Mouse (Mus musculus): Measurements from ENCODE around the gene Dpm1. TPM values are rescaled to one million over a fixed set of nuclear protein-coding genes. Genes with fewer than 3 reads are reported as not detected.

The Dpm1 gene
- polyA plus RNA-seq, 1 experiment from 2014 or later, result 104 TPM

DNA sequence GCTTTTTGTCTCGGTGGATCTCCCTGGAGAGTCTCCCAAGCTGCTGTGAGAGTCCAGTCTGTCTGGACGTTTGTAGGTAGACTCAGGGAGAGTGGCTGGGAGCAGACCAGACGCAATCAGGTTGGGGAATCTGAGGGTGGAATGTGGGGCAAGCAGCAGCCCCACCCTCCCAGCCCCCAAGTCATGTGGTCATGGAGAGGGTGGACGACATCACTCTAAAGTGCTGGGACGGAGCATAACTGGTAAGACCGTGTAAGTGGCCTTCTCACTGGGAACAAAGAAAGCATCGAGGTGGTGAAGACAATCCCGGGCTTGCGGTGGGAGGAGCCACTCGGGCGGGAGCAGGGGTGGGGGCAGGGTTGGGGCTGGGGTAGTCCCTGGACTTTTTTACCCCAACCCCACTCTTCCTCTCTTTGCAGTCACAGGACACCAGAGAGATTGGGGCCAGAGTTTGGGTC is 68.8 kb downstream of the Dpm1 start:
- ATAC-seq (replicated peaks; ENCODE audit: extremely low read depth, insufficient read depth, low FRiP score), result 0 out of 2 replicates have a peak, but pooled peaks have one; percentile 16
- no peaks in the 10 kb centered on the region for H3K27me3 ChIP-seq (ENCODE audit: control insufficient read depth, insufficient read depth, low read length)
- H3K36me3 ChIP-seq (ENCODE audit: control insufficient read depth, insufficient read depth), result no peaks in the 10 kb centered on the region
- H3K9ac ChIP-seq (ENCODE audit: low read length), result peak overlapping the region; percentile 69
- H3K9me3 ChIP-seq (replicated peaks; ENCODE audit: control insufficient read depth, low read length), result no peaks in the 10 kb centered on the region
- WGBS, result 3% methylated on average over 11 of the region's 11 CpGs
- H3K27ac ChIP-seq (ENCODE audit: low read length), result peak overlapping the region; percentile 76
- H3K4me1 ChIP-seq (ENCODE audit: control insufficient read depth, insufficient read depth, low read length), result peaks cover 14% of the 10 kb centered on the region
- H3K4me2 ChIP-seq (ENCODE audit: low read depth, low read length), result peak overlapping the region; percentile 72
- peak overlapping the region; percentile 52 for H3K4me3 ChIP-seq (ENCODE audit: low read length)

DNA sequence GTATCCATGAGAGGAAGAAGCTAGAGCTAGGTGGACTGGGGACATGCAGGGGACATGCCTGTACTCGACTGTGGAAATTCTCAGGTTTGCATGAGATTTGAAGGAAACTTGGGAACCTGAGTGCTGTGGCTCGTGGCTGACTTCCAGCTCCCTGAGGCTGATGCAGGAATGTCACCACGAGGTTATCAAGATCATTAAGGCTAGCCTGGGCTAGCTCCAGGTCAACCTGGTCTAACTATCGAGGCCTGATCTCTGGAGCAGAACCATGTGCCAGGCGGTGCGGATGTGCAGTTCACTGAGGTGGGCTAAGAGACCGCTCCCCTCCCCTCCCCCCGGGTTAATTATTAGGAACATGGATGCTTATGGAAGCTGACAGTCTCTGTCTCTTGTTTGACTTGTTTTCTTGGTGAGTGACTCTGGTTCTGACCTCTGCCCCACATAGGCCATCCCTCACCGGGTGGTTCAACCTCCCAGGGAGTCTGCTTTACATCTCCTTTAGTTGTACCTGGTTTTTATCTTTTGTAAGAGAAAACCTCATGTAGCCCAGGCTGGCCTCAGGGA is 69.9 kb downstream of the Dpm1 start:
- Histone ChIP-seq H3K27ac (ENCODE audit: low read length) (no peak overlapping the region), H3K9me3 (replicated peaks; ENCODE audit: control insufficient read depth, low read length) (no peaks in the 10 kb centered on the region), H3K4me3 (ENCODE audit: low read length) (no peak overlapping the region), H3K36me3 (ENCODE audit: control insufficient read depth, insufficient read depth) (no peaks in the 10 kb centered on the region), H3K27me3 (ENCODE audit: control insufficient read depth, insufficient read depth, low read length) (no peaks in the 10 kb centered on the region), H3K9ac (ENCODE audit: low read length) (no peak overlapping the region), H3K4me2 (ENCODE audit: low read depth, low read length) (no peak overlapping the region), H3K4me1 (ENCODE audit: control insufficient read depth, insufficient read depth, low read length) (peaks cover 14% of the 10 kb centered on the region)
- WGBS, result 83% methylated on average over 9 of the region's 9 CpGs
- ATAC-seq (replicated peaks; ENCODE audit: extremely low read depth, insufficient read depth, low FRiP score), result no peak

Small RNA genes within 50 kb of the gene (microRNA-seq; reads per million reads assigned to microRNA genes)
- gene Gm24561, result not detected

Other genes starting within 250 kb of the Dpm1 start
- gene Ripor3, start 220.0 kb downstream of the Dpm1 start, polyA plus RNA-seq (2015; fragmentation: Nextera tagmentation; extraction: Ambion mirVana), result 0.84 and 0.99 TPM in 2 replicates
- gene Pard6b, start 149.6 kb downstream of the Dpm1 start, polyA plus RNA-seq (2015; fragmentation: Nextera tagmentation; extraction: Ambion mirVana), result 5.4 and 6.7 TPM in 2 replicates
- gene Adnp, start 23.5 kb downstream of the Dpm1 start, polyA plus RNA-seq (2015; fragmentation: Nextera tagmentation; extraction: Ambion mirVana), result 1.4 and 1.6 TPM in 2 replicates
- gene Gm20716, start 227 bp downstream of the Dpm1 start, polyA plus RNA-seq (2015; fragmentation: Nextera tagmentation; extraction: Ambion mirVana), result 10.8 and 11.8 TPM in 2 replicates
- 4.3 and 4.9 TPM in 2 replicates for gene Mocs3, start within 50 bp of the Dpm1 start, polyA plus RNA-seq (2015; fragmentation: Nextera tagmentation; extraction: Ambion mirVana)
- gene Kcng1, start 51.1 kb upstream of the Dpm1 start, polyA plus RNA-seq (2015; fragmentation: Nextera tagmentation; extraction: Ambion mirVana), result 0.17 and 0.22 TPM in 2 replicates